Mouse (Mus musculus) limb, embryonic 10.5 days (tissue): ENCODE results near the gene Kdm5d. TPM values are rescaled to one million over a fixed set of nuclear protein-coding genes. Genes with fewer than 3 reads are reported as not detected.
A peak's percentile ranks its signal among the peaks of the same experiment; 100 is the strongest.

Source experiments
- DNase-seq: peaks from one replicate; pipeline ENCODE4 v3.0.0-alpha.2; 2017; ENCODE audit warnings: low spot score
- H3K27ac ChIP-seq: fragments of 300-500 bp; sonication (generic); 2 replicates; pipeline ENCODE4 v1.5.1; 2016; ENCODE audit warnings: mild to moderate bottlenecking
- H3K27me3 ChIP-seq: fragments of 300-500 bp; sonication (generic); 2 replicates; pipeline ENCODE4 v1.6.1; 2016; ENCODE audit warnings: low read depth, mild to moderate bottlenecking; ENCODE audit not compliant: poor library complexity, severe bottlenecking
- H3K36me3 ChIP-seq: fragments of 300-500 bp; sonication (generic); 2 replicates; pipeline ENCODE4 v1.6.1; 2016; ENCODE audit warnings: mild to moderate bottlenecking, moderate library complexity
- H3K4me1 ChIP-seq: fragments of 300-500 bp; sonication (generic); 2 replicates; pipeline ENCODE4 v1.6.1; 2016
- H3K4me3 ChIP-seq: fragments of 300-500 bp; sonication (generic); 2 replicates; pipeline ENCODE4 v1.5.1; 2016; ENCODE audit warnings: mild to moderate bottlenecking, moderate library complexity
- H3K9me3 ChIP-seq: fragments of 300-500 bp; sonication (generic); replicated peaks from 2 replicates; pipeline ENCODE4 v1.6.1; 2016; ENCODE audit warnings: mild to moderate bottlenecking
- WGBS: fragments of 180-500 bp; shearing (Covaris S2); methylation state at CpG from one replicate; pipeline ENCODE4 v1.1.7; 2016; 5-methylcytosine and 5-hydroxymethylcytosine counted together
- microRNA-seq: library from miRNA; unstranded; fragments of <30 nt; microRNA quantifications from one replicate; pipeline ENCODE4, GENCODE M21; 2017
- polyA plus RNA-seq: library from polyadenylated mRNA; unstranded; fragments of >200 nt; fragmentation: Nextera tagmentation; extraction: Ambion mirVana; gene quantifications from 2 replicates; pipeline ENCODE4 v1.2.1, GENCODE M21; 2016

Gene Kdm5d
- polyA plus RNA-seq = 11.9 and 14.8 TPM in 2 replicates

GRCm38 (mm10) chrY:897393-898227, at the start of gene Kdm5d:
Gene Kdm5d (plus strand): TSS chrY:897788.
- no peaks in the 10 kb centered on the region for H3K27me3 ChIP-seq
- H3K27ac ChIP-seq = peak within 1 kb of the TSS; percentile 61; the same call in 1 of the 2 replicates
- 0% methylated on average over 34 of the region's 34 CpGs for WGBS
- DNase-seq = peak; percentile 36
- no peaks in the 10 kb centered on the region for H3K36me3 ChIP-seq
- peak within 1 kb of the TSS; percentile 45 for H3K4me3 ChIP-seq
- H3K9me3 ChIP-seq = no peaks in the 10 kb centered on the region
- H3K4me1 ChIP-seq = no peaks in the 10 kb centered on the region

DNA sequence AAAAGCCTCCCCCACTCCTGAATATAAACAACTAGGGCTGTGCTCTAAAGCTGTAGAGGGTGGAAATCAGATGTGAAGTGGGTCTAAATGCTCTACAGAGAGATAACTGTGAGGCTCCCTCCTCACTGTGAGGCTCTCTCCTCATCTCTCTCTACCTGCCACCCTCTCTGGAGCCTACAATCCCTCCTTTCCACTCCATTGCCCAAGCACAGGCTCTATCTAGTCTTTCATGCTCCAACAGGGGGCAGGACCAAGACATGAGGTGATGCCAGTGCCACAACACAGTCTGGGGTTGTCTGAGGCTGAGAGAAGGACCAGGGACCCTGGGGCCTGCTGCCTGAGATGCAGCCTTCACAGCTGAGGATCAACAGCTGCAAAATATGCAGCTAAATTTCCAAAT, 25.2 kb upstream of the Kdm5d start:
- Histone ChIP-seq H3K27ac (no peak overlapping the region), H3K4me3 (no peak overlapping the region), H3K27me3 (no peaks in the 10 kb centered on the region), H3K4me1 (no peaks in the 10 kb centered on the region), H3K36me3 (no peaks in the 10 kb centered on the region), H3K9me3 (no peaks in the 10 kb centered on the region)
- DNase-seq = no peak

DNA sequence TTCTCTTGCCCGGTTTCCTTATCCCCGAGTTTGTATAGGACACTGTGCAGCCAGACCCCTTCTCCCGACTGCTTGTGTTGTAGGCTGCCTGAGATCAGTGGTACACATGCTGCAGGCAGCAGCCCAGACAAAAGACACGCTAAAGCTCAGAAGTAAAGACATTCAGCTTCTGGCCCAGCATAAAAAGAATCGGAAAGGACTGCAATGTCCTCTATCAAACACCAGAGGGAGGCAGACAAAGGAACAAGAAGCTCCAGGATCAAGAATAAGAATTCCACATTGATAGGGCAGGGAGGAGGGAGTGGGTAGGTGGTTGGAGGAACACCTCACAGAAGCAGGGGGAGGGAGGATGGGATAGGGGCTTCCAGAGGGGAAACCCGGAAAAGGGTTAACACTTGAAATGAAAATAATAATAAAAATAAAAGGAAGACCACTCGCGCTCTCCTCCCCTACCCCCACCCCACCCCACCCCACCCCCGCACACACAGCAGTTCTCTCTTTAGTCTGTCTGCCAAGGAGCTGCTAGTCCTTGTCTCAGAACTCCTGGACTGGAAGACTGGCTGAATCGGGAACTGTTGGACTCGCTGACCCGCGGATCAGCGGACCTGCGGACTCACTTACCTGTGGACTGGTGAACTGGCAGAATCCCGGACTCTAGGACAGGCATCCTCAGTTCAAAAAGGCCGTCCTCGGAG, 24.6 kb upstream of the Kdm5d start:
- no peaks in the 10 kb centered on the region for H3K27me3 ChIP-seq
- H3K4me1 ChIP-seq = no peaks in the 10 kb centered on the region
- DNase-seq = no peak
- H3K36me3 ChIP-seq = no peaks in the 10 kb centered on the region
- WGBS = 35% methylated on average over 14 of the region's 18 CpGs
- H3K4me3 ChIP-seq = no peak overlapping the region
- no peak overlapping the region for H3K27ac ChIP-seq
- no peaks in the 10 kb centered on the region for H3K9me3 ChIP-seq

Small RNAs within 50 kb of the gene (microRNA-seq; reads per million reads assigned to microRNA genes)
- not detected for gene Gm47281

Other genes with a start within 250 kb of the Kdm5d start
- gene Zfy1, start 100.4 kb upstream of the Kdm5d start, polyA plus RNA-seq = not detected in 2 replicates
- gene Uba1y, start 79.1 kb upstream of the Kdm5d start, polyA plus RNA-seq = not detected in 2 replicates
- gene Eif2s3y, start 112.8 kb downstream of the Kdm5d start, polyA plus RNA-seq = 26.6 and 28.1 TPM in 2 replicates